ENCODE assay signal across 15 mouse cellular contexts in genomic region chrX:38669111-38669903, GRCm38 (mm10).
"Had no signal": no experiment of that assay in that cellular context is flagged by ENCODE, and none has a peak within 500 bp of the region (broad histone marks: within the 10 kb centered on the region; RNA-seq: fewer than 3 reads in every experiment).

No protein-coding gene starts in this region.

- H3K9me3 ChIP-seq: midbrain, embryonic 10.5 days; midbrain, embryonic 12.5 days; neural tube, embryonic 12.5 days had no signal

- H3K4me2 ChIP-seq: lung, embryonic 14.5 days; midbrain, embryonic 12.5 days; neural tube, embryonic 12.5 days had no signal

- DNase-seq: lung, adult 18-20 months; lung, embryonic 14.5 days; lung, postnatal 10 days; lung, postnatal 4 days; midbrain, embryonic 14.5 days; right cerebral cortex, postnatal 25 days; right cerebral cortex, postnatal 4 days; spleen, adult 18-20 months; thymus, adult 18-20 months; thymus, postnatal 14 days; thymus, postnatal 36 days had no signal

- H3K36me3 ChIP-seq: midbrain, embryonic 10.5 days; midbrain, embryonic 12.5 days; neural tube, embryonic 12.5 days had no signal

- ATAC-seq: midbrain, embryonic 16.5 days had no signal

- H3K9ac ChIP-seq: lung, embryonic 14.5 days; midbrain, embryonic 12.5 days; neural tube, embryonic 12.5 days had no signal

- H3K4me1 ChIP-seq: midbrain, embryonic 10.5 days; midbrain, embryonic 12.5 days; neural tube, embryonic 12.5 days had no signal

- H3K27ac ChIP-seq: midbrain, embryonic 10.5 days; midbrain, embryonic 12.5 days; neural tube, embryonic 12.5 days had no signal

- H3K4me3 ChIP-seq: midbrain, embryonic 10.5 days; midbrain, embryonic 12.5 days; neural tube, embryonic 12.5 days had no signal

- H3K27me3 ChIP-seq: midbrain, embryonic 12.5 days; neural tube, embryonic 12.5 days had no signal
